Mouse (Mus musculus): ENCODE measurements around the gene Gm27179. TPM values are rescaled to one million over a fixed set of nuclear protein-coding genes. Genes with fewer than 3 reads are reported as not detected.

Gm27179 gene
- 0.20 TPM for polyA plus RNA-seq (2014; fragmentation: Illumina TruSeq; extraction: RNeasy Lipid Tissue Mini Kit (QIAGEN cat#74804); ENCODE audit: low read depth, low replicate concordance)

GRCm38 (mm10) chr14:69512449-69512848 is at the start of gene Gm27179:
TSS of gene Gm27179 (minus strand) at chr14:69512549.

GRCm38 (mm10) chr14:69555110-69555831 is 42.9 kb upstream of the Gm27179 start, which contains the start of gene Entpd4b:
TSS of gene Entpd4b (plus strand) at chr14:69555424.

GRCm38 (mm10) chr14:69503174-69503573 is 9.2 kb downstream of the Gm27179 start, which contains the start of gene Gm16867:
TSS of gene Gm16867 (minus strand) at chr14:69503362.

Other genes with a start within 250 kb of the Gm27179 start
- 0.18 TPM for gene Synb, start 218.2 kb downstream of the Gm27179 start, polyA plus RNA-seq (2014; fragmentation: Illumina TruSeq; extraction: RNeasy Lipid Tissue Mini Kit (QIAGEN cat#74804); ENCODE audit: low read depth, low replicate concordance)
- 5.8 TPM for gene Gm16867, start 9.2 kb downstream of the Gm27179 start, polyA plus RNA-seq (2014; fragmentation: Illumina TruSeq; extraction: RNeasy Lipid Tissue Mini Kit (QIAGEN cat#74804); ENCODE audit: low read depth, low replicate concordance)
- gene Entpd4b, start 42.9 kb upstream of the Gm27179 start, polyA plus RNA-seq (2014; fragmentation: Illumina TruSeq; extraction: RNeasy Lipid Tissue Mini Kit (QIAGEN cat#74804); ENCODE audit: low read depth, low replicate concordance), result 19.5 TPM